Mouse (Mus musculus): Measurements from ENCODE around the gene Tns2.
A peak's percentile ranks its signal among the peaks of the same experiment; 100 is the strongest.

Gene Tns2

GRCm38 (mm10) chr15:102110701-102111494 is 10.7 kb downstream of the Tns2 start:
- DNase-seq = no peak

- DNase-seq = no peak
Measured at GRCm38 (mm10) chr15:102111495-102111829, 11.2 kb downstream of the Tns2 start.

GRCm38 (mm10) chr15:102112181-102112580 is 12.0 kb downstream of the Tns2 start:
- no peak for DNase-seq

GRCm38 (mm10) chr15:102112827-102113226 is 12.6 kb downstream of the Tns2 start:
- DNase-seq = no peak

GRCm38 (mm10) chr15:102113674-102114073 is 13.5 kb downstream of the Tns2 start:
- no peak for DNase-seq

- DNase-seq = no peak
Measured at GRCm38 (mm10) chr15:102114651-102115260, 14.5 kb downstream of the Tns2 start.

GRCm38 (mm10) chr15:102115731-102116231 is 15.6 kb downstream of the Tns2 start:
- no peak for DNase-seq

- DNase-seq = no peak
Measured at GRCm38 (mm10) chr15:102116753-102117415, 16.7 kb downstream of the Tns2 start.

- no peak for DNase-seq
Measured at GRCm38 (mm10) chr15:102117461-102118443, 17.5 kb downstream of the Tns2 start.

- DNase-seq = no peak
Measured at GRCm38 (mm10) chr15:102118591-102118990, 18.4 kb downstream of the Tns2 start.

GRCm38 (mm10) chr15:102119121-102119830 is 19.1 kb downstream of the Tns2 start:
- DNase-seq = no peak

- DNase-seq = no peak
Measured at GRCm38 (mm10) chr15:102119831-102120170, 19.6 kb downstream of the Tns2 start.

- no peak for DNase-seq
Measured at GRCm38 (mm10) chr15:102120530-102120929, 20.3 kb downstream of the Tns2 start.

- no peak for DNase-seq
Measured at GRCm38 (mm10) chr15:102126303-102126702, 26.1 kb downstream of the Tns2 start.

GRCm38 (mm10) chr15:102133314-102133713 is 33.1 kb downstream of the Tns2 start:
- DNase-seq = no peak

- DNase-seq = no peak
Measured at GRCm38 (mm10) chr15:102134709-102135108, 34.5 kb downstream of the Tns2 start.

- no peak for DNase-seq
Measured at GRCm38 (mm10) chr15:102135522-102136128, 35.4 kb downstream of the Tns2 start.

- DNase-seq = peak; percentile 98
Measured at GRCm38 (mm10) chr15:102136129-102136758, 36.0 kb downstream of the Tns2 start, which contains the start of gene Spryd3. Gene Spryd3 (minus strand): TSS chr15:102136234.

GRCm38 (mm10) chr15:102141120-102141519 is 40.9 kb downstream of the Tns2 start:
- no peak for DNase-seq

GRCm38 (mm10) chr15:102142914-102143912 is 43.0 kb downstream of the Tns2 start:
- no peak for DNase-seq

Data from retina, postnatal 1 day (tissue).